Mouse (Mus musculus) ES-E14 (cell line): ENCODE measurements at regions not wholly inside any gene's neighbourhood (a gene's known extent, or its start where the extent isn't known, plus 50 kb on each side); places are given as distances from the start of the nearest gene placed in this dataset.

ENCODE experiments used
- DNase-seq: peaks from one replicate; pipeline ENCODE4 v3.0.0-alpha.2; 2013; ENCODE audit warnings: low read depth, low spot score
- H3K27ac ChIP-seq: 2 replicates; pipeline ENCODE4 v1.5.1; 2012; ENCODE audit warnings: low read depth, mild to moderate bottlenecking, low read length, moderate library complexity, mixed read lengths; ENCODE audit not compliant: poor library complexity, insufficient read depth, severe bottlenecking
- H3K36me3 ChIP-seq: 2 replicates; pipeline ENCODE4 v1.6.1; 2012; ENCODE audit warnings: mild to moderate bottlenecking, low read length, moderate library complexity, mixed read lengths; ENCODE audit not compliant: control insufficient read depth, poor library complexity, insufficient read depth, severe bottlenecking
- H3K4me1 ChIP-seq, 2 experiments: fragments of 150-350 bp in 1 of 2; sonication (generic) in 1 of 2; 2 replicates each; pipeline ENCODE4 v1.6.1; 2012; ENCODE audit warnings: low read length in 2 of 2, mild to moderate bottlenecking in 1 of 2, mixed read lengths in 1 of 2; ENCODE audit not compliant: control insufficient read depth in 2 of 2, insufficient read depth in 2 of 2, poor library complexity in 1 of 2
- H3K4me3 ChIP-seq, 2 experiments: fragments of 150-350 bp in 1 of 2; sonication (generic) in 1 of 2; 2 replicates each; pipeline ENCODE4 v1.5.1; 2012; ENCODE audit warnings: low read length in 2 of 2, low read depth in 1 of 2, mild to moderate bottlenecking in 1 of 2, mixed read lengths in 1 of 2; ENCODE audit not compliant: insufficient read depth in 1 of 2, poor library complexity in 1 of 2, severe bottlenecking in 1 of 2
- H3K9ac ChIP-seq: 2 replicates; pipeline ENCODE4 v1.6.1; 2012; ENCODE audit warnings: low read depth, mild to moderate bottlenecking, low read length, mixed read lengths; ENCODE audit not compliant: poor library complexity, insufficient read depth, severe bottlenecking
- H3K9me3 ChIP-seq: fragments of 150-350 bp; sonication (generic); 2 replicates; pipeline ENCODE4 v1.6.1; 2012; ENCODE audit warnings: low read depth, mild to moderate bottlenecking, low read length; ENCODE audit not compliant: control insufficient read depth, insufficient read depth
- CHD2 ChIP-seq: IDR thresholded peaks from 2 replicates; pipeline ENCODE4 v1.6.1; 2014; ENCODE audit warnings: mild to moderate bottlenecking, low read depth, low read length, inconsistent platforms
- HCFC1 ChIP-seq: IDR thresholded peaks from 2 replicates; pipeline ENCODE4 v1.6.1; 2012; ENCODE audit warnings: low read length, inconsistent platforms, borderline replicate concordance; ENCODE audit not compliant: insufficient read depth
- MAFK ChIP-seq: IDR thresholded peaks from 2 replicates; pipeline ENCODE4 v1.6.1; 2014; ENCODE audit warnings: mild to moderate bottlenecking, low read depth, low read length, inconsistent platforms; ENCODE audit not compliant: insufficient read depth
- ZC3H11A ChIP-seq: IDR thresholded peaks from 2 replicates; pipeline ENCODE4 v1.6.1; 2012; ENCODE audit warnings: low read depth, mild to moderate bottlenecking, inconsistent platforms, low read length, borderline replicate concordance
- ZNF384 ChIP-seq: IDR thresholded peaks from 2 replicates; pipeline ENCODE4 v1.6.1; 2012; ENCODE audit warnings: low read depth, low read length, inconsistent platforms
- in situ Hi-C, 2 experiments: fragments of 600-800 bp; cut with MboI; formaldehyde crosslinking; loops; one replicate each; pipeline ENCODE4 v1.15.1; 2025; ENCODE audit warnings: low sequenced_read_pairs in 2 of 2, inconsistent platforms in 1 of 2; ENCODE audit not compliant: unreplicated experiment in 2 of 2

- H3K9ac ChIP-seq, result no peak overlapping the region
- H3K36me3 ChIP-seq, result no peaks in the 10 kb centered on the region
- H3K4me3 ChIP-seq, result no peak overlapping the region
- DNase-seq, result no peak
- TF ChIP-seq CHD2 (no peak), MAFK (no peak), HCFC1 (no peak), ZC3H11A (no peak), ZNF384 (no peak)
- H3K9me3 ChIP-seq, result no peaks in the 10 kb centered on the region
- H3K4me1 ChIP-seq, result no peaks in the 10 kb centered on the region
- H3K27ac ChIP-seq, result no peak overlapping the region
- in situ Hi-C loops, result loop anchor here (5.0 to 25.0 kb wide), 4 partner anchors 392 to 517 kb away; no protein-coding TSS in a partner anchor
These were observed 1132.5 kb downstream of the Slc22a22 start for GRCm38 (mm10) chr15:56344973-56345372.

- H3K27ac ChIP-seq, result no peak overlapping the region
- TF ChIP-seq MAFK, result no peak
- peak; percentile 65; the same call in 1 of the 2 replicates for TF ChIP-seq ZC3H11A
- H3K4me1 ChIP-seq, result no peaks in the 10 kb centered on the region
- H3K9ac ChIP-seq, result no peak overlapping the region
- H3K4me3 ChIP-seq, result no peak overlapping the region
- H3K9me3 ChIP-seq, result no peaks in the 10 kb centered on the region
- H3K36me3 ChIP-seq, result no peaks in the 10 kb centered on the region
- in situ Hi-C loops, result loop anchor here (5.0 to 25.0 kb wide), 4 partner anchors 393 to 518 kb away; no protein-coding TSS in a partner anchor
- no peak for DNase-seq
These were observed 1133.0 kb downstream of the Slc22a22 start for GRCm38 (mm10) chr15:56344304-56344932.

GRCm38 (mm10) chr15:56337879-56338278 is 1139.5 kb downstream of the Slc22a22 start:
- Histone ChIP-seq H3K9me3 (no peaks in the 10 kb centered on the region), H3K27ac (no peak overlapping the region), H3K9ac (no peak overlapping the region), H3K36me3 (no peaks in the 10 kb centered on the region), H3K4me1 (no peaks in the 10 kb centered on the region), H3K4me3 (no peak overlapping the region)
- TF ChIP-seq CHD2 (no peak), HCFC1 (no peak), ZC3H11A (no peak), MAFK (no peak), ZNF384 (no peak)
- in situ Hi-C loops, result loop anchor here in 1 of 2 experiments (25.0 kb wide), 2 partner anchors 399 to 524 kb away; no protein-coding TSS in a partner anchor
- no peak for DNase-seq

- in situ Hi-C loops, result loop anchor here in 1 of 2 experiments (25.0 kb wide), 2 partner anchors 401 to 526 kb away; no protein-coding TSS in a partner anchor
- no peak overlapping the region for H3K27ac ChIP-seq
These were observed 1141.0 kb downstream of the Slc22a22 start for GRCm38 (mm10) chr15:56336449-56336848.

GRCm38 (mm10) chr15:56335011-56335410 is 1142.4 kb downstream of the Slc22a22 start:
- H3K9ac ChIP-seq, result no peak overlapping the region
- no peak overlapping the region for H3K4me3 ChIP-seq
- no peak for DNase-seq
- no peak for TF ChIP-seq ZC3H11A
- no peak for TF ChIP-seq MAFK
- TF ChIP-seq ZNF384, result no peak
- no peak for TF ChIP-seq HCFC1
- no peak for TF ChIP-seq CHD2
- no peaks in the 10 kb centered on the region for H3K4me1 ChIP-seq
- H3K36me3 ChIP-seq, result no peaks in the 10 kb centered on the region
- in situ Hi-C loops, result loop anchor here in 1 of 2 experiments (25.0 kb wide), 2 partner anchors 402 to 527 kb away; no protein-coding TSS in a partner anchor
- H3K27ac ChIP-seq, result no peak overlapping the region
- H3K9me3 ChIP-seq, result no peaks in the 10 kb centered on the region

More at GRCm38 (mm10) chr15:56336449-56336848, 1141.0 kb downstream of the Slc22a22 start:
- TF ChIP-seq CHD2 (no peak), ZNF384 (no peak), HCFC1 (no peak), ZC3H11A (peak; percentile 96), MAFK (no peak)
- H3K9me3 ChIP-seq, result no peaks in the 10 kb centered on the region
- peak; percentile 60 for DNase-seq
- H3K4me3 ChIP-seq, result no peak overlapping the region
- no peak overlapping the region for H3K9ac ChIP-seq
- no peaks in the 10 kb centered on the region for H3K4me1 ChIP-seq
- H3K36me3 ChIP-seq, result no peaks in the 10 kb centered on the region
